Mouse (Mus musculus): ENCODE data around the gene Lim2. TPM values are rescaled to one million over a fixed set of nuclear protein-coding genes. Genes with fewer than 3 reads are reported as not detected.

Lim2 gene
- polyA plus RNA-seq, 1 experiment from 2014 or later: 0.14 TPM

- peaks cover 54% of the 10 kb centered on the region for H3K36me3 ChIP-seq
- DNase-seq (ENCODE audit: low spot score): no peak
Measured at GRCm38 (mm10) chr7:43451726-43452125, 24.3 kb downstream of the Lim2 start.

DNA sequence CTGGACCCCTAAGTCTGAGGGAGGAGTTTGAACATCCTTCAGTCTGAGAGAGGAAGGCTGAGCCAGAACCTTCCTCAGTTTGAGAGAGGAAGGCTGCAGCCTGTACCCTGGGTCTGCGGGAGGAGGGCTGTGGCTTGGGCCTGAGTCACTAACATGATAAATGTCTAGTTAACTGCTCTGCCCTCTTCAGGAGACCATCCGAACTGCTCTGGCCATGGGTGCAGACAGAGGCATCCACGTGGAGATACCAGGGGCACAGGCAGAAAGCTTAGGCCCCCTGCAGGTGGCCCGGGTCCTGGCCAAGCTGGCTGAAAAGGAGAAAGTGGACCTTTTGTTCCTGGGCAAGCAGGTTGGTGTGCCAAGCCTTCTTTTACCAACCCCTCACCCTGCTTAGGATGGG lies 25.1 kb downstream of the Lim2 start:
- H3K27me3 ChIP-seq (ENCODE audit: low read depth, poor library complexity, severe bottlenecking): no peaks in the 10 kb centered on the region
- no peak overlapping the region for H3K27ac ChIP-seq (replicated peaks)
- no peak overlapping the region for H3K4me3 ChIP-seq
- WGBS: 46% methylated on average over 4 of the region's 4 CpGs
- DNase-seq (ENCODE audit: low spot score): no peak
- H3K9me3 ChIP-seq (replicated peaks): no peaks in the 10 kb centered on the region
- H3K4me1 ChIP-seq: no peaks in the 10 kb centered on the region
- peaks cover 63% of the 10 kb centered on the region for H3K36me3 ChIP-seq

More at GRCm38 (mm10) chr7:43451726-43452125, 24.3 kb downstream of the Lim2 start:
- H3K9me3 ChIP-seq (replicated peaks): no peaks in the 10 kb centered on the region
- H3K4me3 ChIP-seq: no peak overlapping the region
- WGBS: 95% methylated on average over 11 of the region's 11 CpGs
- no peak overlapping the region for H3K27ac ChIP-seq (replicated peaks)
- no peaks in the 10 kb centered on the region for H3K4me1 ChIP-seq
- no peaks in the 10 kb centered on the region for H3K27me3 ChIP-seq (ENCODE audit: low read depth, poor library complexity, severe bottlenecking)

GRCm38 (mm10) chr7:43453599-43454355 lies 26.3 kb downstream of the Lim2 start:
- DNase-seq (ENCODE audit: low spot score): no peak
- peaks cover 67% of the 10 kb centered on the region for H3K36me3 ChIP-seq

GRCm38 (mm10) chr7:43454371-43454770 lies 26.9 kb downstream of the Lim2 start:
- WGBS: 90% methylated on average over 6 of the region's 6 CpGs
- Histone ChIP-seq H3K36me3 (peaks cover 67% of the 10 kb centered on the region), H3K4me3 (no peak overlapping the region)

More at GRCm38 (mm10) chr7:43453599-43454355, 26.3 kb downstream of the Lim2 start:
- no peaks in the 10 kb centered on the region for H3K4me1 ChIP-seq
- 93% methylated on average over 14 of the region's 14 CpGs for WGBS
- H3K27me3 ChIP-seq (ENCODE audit: low read depth, poor library complexity, severe bottlenecking): no peaks in the 10 kb centered on the region
- no peaks in the 10 kb centered on the region for H3K9me3 ChIP-seq (replicated peaks)
- no peak overlapping the region for H3K4me3 ChIP-seq
- H3K27ac ChIP-seq (replicated peaks): no peak overlapping the region

DNA sequence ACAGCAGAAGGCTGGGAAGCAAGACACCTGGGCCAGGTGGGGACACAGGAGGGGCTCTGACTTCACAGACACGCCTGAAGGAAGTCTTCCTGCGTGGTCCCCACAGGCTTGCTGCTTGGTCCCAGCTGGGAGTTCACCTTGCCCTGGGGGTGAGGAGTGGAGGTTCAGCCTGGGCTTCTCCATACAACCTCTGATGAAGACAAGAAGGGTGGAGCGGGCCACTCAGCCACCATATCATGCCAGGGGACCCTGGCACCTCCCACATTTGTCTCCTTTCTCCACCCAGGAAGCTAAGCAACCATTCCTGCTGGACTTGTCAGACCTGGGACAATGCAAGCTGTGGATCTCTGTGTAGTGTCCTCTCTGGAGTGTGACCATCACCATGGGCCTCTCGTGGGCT lies 35.4 kb downstream of the Lim2 start, which contains the start of gene Vsig10l:
TSS of gene Vsig10l (plus strand) at position 301 of the 400 bp plus-strand sequence.
- DNase-seq (ENCODE audit: low spot score): no peak
- H3K9me3 ChIP-seq (replicated peaks): no peaks in the 10 kb centered on the region
- no peak within 1 kb of the TSS for H3K27ac ChIP-seq (replicated peaks)
- WGBS: 82% methylated on average over 4 of the region's 4 CpGs
- H3K4me3 ChIP-seq: no peak within 1 kb of the TSS
- peaks cover 2% of the 10 kb centered on the region; the same call in 1 of the 2 replicates for H3K36me3 ChIP-seq
- peaks cover 49% of the 10 kb centered on the region for H3K27me3 ChIP-seq (ENCODE audit: low read depth, poor library complexity, severe bottlenecking)
- H3K4me1 ChIP-seq: peaks cover 20% of the 10 kb centered on the region

More at GRCm38 (mm10) chr7:43454371-43454770, 26.9 kb downstream of the Lim2 start:
- DNase-seq (ENCODE audit: low spot score): no peak
- Histone ChIP-seq H3K4me1 (no peaks in the 10 kb centered on the region), H3K27ac (replicated peaks) (no peak overlapping the region), H3K27me3 (ENCODE audit: low read depth, poor library complexity, severe bottlenecking) (no peaks in the 10 kb centered on the region), H3K9me3 (replicated peaks) (no peaks in the 10 kb centered on the region)

DNA sequence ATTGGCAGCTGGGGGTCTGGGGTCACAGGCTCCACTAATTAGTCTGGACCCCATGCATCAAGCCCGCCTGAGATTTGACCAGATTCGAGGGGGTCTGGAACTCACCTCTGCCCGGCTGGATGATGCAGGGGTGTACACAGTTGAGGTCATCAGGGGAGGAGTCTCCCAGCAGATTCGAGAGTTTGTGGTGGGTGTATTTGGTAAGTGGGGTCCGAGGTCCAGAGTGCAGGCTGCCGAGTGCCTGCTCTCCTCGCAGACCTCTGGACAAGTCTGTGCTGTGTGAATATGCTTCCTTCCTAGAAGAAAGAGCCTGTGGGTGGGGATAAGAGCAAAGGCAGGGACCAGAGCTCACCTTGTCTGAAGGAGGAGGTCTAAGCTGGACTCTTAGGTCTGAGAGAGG lies 36.5 kb downstream of the Lim2 start:
- DNase-seq (ENCODE audit: low spot score): no peak
- Histone ChIP-seq H3K27me3 (ENCODE audit: low read depth, poor library complexity, severe bottlenecking) (peaks cover 55% of the 10 kb centered on the region), H3K9me3 (replicated peaks) (no peaks in the 10 kb centered on the region), H3K4me1 (peaks cover 20% of the 10 kb centered on the region), H3K36me3 (no peaks in the 10 kb centered on the region), H3K4me3 (no peak overlapping the region), H3K27ac (replicated peaks) (no peak overlapping the region)
- WGBS: 88% methylated on average over 7 of the region's 7 CpGs

DNA sequence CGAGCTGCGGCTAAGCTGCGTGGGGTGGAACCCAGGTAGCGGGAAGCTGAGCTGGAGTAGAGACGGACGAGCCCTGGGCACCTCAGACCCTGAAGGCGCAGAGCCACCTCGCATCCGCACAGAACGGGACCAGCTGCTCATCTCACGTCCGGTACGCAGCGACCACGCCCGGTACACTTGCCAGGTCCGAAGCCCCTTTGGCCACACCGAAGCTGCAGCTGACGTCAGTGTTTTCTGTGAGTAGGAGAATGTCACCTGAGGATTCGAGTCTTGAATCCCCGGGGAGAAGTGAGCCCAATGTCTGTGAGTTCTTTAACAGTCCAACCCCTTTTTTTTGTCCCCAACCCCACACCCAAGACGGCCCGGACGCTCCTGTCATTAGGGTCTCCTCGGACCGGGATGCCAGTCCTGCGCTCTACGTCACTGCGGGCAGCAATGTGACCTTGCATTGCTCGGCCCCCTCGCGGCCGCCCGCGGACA lies 37.4 kb downstream of the Lim2 start:
- Histone ChIP-seq H3K27me3 (ENCODE audit: low read depth, poor library complexity, severe bottlenecking) (peaks cover 55% of the 10 kb centered on the region), H3K4me1 (peaks cover 20% of the 10 kb centered on the region), H3K4me3 (peak overlapping the region; percentile 62), H3K9me3 (replicated peaks) (no peaks in the 10 kb centered on the region), H3K27ac (replicated peaks) (peak overlapping the region; percentile 43; the same call in 1 of the 2 replicates), H3K36me3 (no peaks in the 10 kb centered on the region)
- no peak for DNase-seq (ENCODE audit: low spot score)
- WGBS: 8% methylated on average over 35 of the region's 35 CpGs

GRCm38 (mm10) chr7:43465344-43466098 lies 38.1 kb downstream of the Lim2 start:
- Histone ChIP-seq H3K4me1 (peaks cover 20% of the 10 kb centered on the region), H3K4me3 (peak overlapping the region; percentile 62), H3K9me3 (replicated peaks) (no peaks in the 10 kb centered on the region), H3K36me3 (no peaks in the 10 kb centered on the region), H3K27ac (replicated peaks) (peak overlapping the region; percentile 55; the same call in 1 of the 2 replicates), H3K27me3 (ENCODE audit: low read depth, poor library complexity, severe bottlenecking) (peaks cover 55% of the 10 kb centered on the region)
- DNase-seq (ENCODE audit: low spot score): peak; percentile 87
- 1% methylated on average over 33 of the region's 33 CpGs for WGBS

GRCm38 (mm10) chr7:43466099-43466694 lies 38.7 kb downstream of the Lim2 start:
- H3K4me3 ChIP-seq: peak overlapping the region; percentile 62
- H3K36me3 ChIP-seq: no peaks in the 10 kb centered on the region
- H3K27me3 ChIP-seq (ENCODE audit: low read depth, poor library complexity, severe bottlenecking): peaks cover 55% of the 10 kb centered on the region
- 1% methylated on average over 33 of the region's 33 CpGs for WGBS
- DNase-seq (ENCODE audit: low spot score): peak; percentile 84
- H3K4me1 ChIP-seq: peaks cover 20% of the 10 kb centered on the region
- peak overlapping the region; percentile 55; the same call in 1 of the 2 replicates for H3K27ac ChIP-seq (replicated peaks)
- no peaks in the 10 kb centered on the region for H3K9me3 ChIP-seq (replicated peaks)

GRCm38 (mm10) chr7:43470373-43470772 lies 42.9 kb downstream of the Lim2 start:
- Histone ChIP-seq H3K4me1 (peaks cover 14% of the 10 kb centered on the region), H3K36me3 (0 out of 2 replicates have a peak, but pooled peaks cover 2% of the 10 kb centered on the region), H3K4me3 (no peak overlapping the region), H3K27me3 (ENCODE audit: low read depth, poor library complexity, severe bottlenecking) (peaks cover 43% of the 10 kb centered on the region), H3K27ac (replicated peaks) (no peak overlapping the region), H3K9me3 (replicated peaks) (no peaks in the 10 kb centered on the region)
- DNase-seq (ENCODE audit: low spot score): peak; percentile 59
- WGBS: 43% methylated on average over 8 of the region's 8 CpGs

DNA sequence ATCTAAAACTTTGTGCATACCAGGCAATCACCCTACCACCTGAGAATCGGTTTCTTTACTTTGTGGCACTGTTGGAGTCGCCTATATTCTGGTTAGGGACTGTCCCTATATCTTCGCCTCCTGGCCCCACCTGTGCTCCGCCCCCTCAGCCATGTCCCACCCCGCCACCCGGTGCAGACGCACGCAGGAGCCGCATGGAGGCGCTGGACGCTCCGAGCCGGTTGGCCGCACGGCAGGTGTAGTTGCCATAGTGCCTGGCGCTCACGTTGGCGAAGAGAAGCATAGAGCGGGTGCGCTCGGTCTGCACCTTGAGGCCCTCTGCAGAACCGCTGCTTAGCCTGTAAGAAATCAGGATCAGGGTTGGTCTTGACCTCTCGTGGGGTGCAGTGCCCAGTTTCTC lies 48.2 kb downstream of the Lim2 start:
- WGBS: 9% methylated on average over 23 of the region's 23 CpGs
- no peaks in the 10 kb centered on the region for H3K9me3 ChIP-seq (replicated peaks)
- H3K36me3 ChIP-seq: peaks cover 5% of the 10 kb centered on the region; the same call in 1 of the 2 replicates
- H3K27ac ChIP-seq (replicated peaks): no peak overlapping the region
- H3K4me3 ChIP-seq: no peak overlapping the region
- H3K27me3 ChIP-seq (ENCODE audit: low read depth, poor library complexity, severe bottlenecking): peaks cover 53% of the 10 kb centered on the region
- peaks cover 18% of the 10 kb centered on the region for H3K4me1 ChIP-seq
- no peak for DNase-seq (ENCODE audit: low spot score)

- DNase-seq (ENCODE audit: low spot score): peak; percentile 34
- WGBS: 8% methylated on average over 13 of the region's 13 CpGs
Measured at GRCm38 (mm10) chr7:43476376-43476775, 48.9 kb downstream of the Lim2 start.

More at GRCm38 (mm10) chr7:43476376-43476775, 48.9 kb downstream of the Lim2 start:
- H3K4me1 ChIP-seq: peaks cover 18% of the 10 kb centered on the region
- H3K27ac ChIP-seq (replicated peaks): no peak overlapping the region
- no peaks in the 10 kb centered on the region for H3K9me3 ChIP-seq (replicated peaks)
- peaks cover 5% of the 10 kb centered on the region; the same call in 1 of the 2 replicates for H3K36me3 ChIP-seq
- peak overlapping the region; percentile 27; the same call in 1 of the 2 replicates for H3K4me3 ChIP-seq
- peaks cover 53% of the 10 kb centered on the region for H3K27me3 ChIP-seq (ENCODE audit: low read depth, poor library complexity, severe bottlenecking)
